Mouse (Mus musculus) MEL (cell line): Measurements from ENCODE around the gene 6430548M08Rik.

Source experiments
- CTCF ChIP-seq, 3 experiments: IDR thresholded peaks in 2 of 3; conservative IDR thresholded peaks in 1 of 3; 2 replicates each; pipeline ENCODE4 v1.5.1; 2011 to 2012; ENCODE audit warnings: low read length in 3 of 3, low read depth in 2 of 3, mild to moderate bottlenecking in 2 of 3, improper control_type of control experiment in 1 of 3, inconsistent platforms in 1 of 3, mixed read lengths in 1 of 3, moderate library complexity in 1 of 3; ENCODE audit not compliant: control insufficient read depth in 1 of 3, insufficient read depth in 1 of 3, poor library complexity in 1 of 3, severe bottlenecking in 1 of 3
- ETS1 ChIP-seq: IDR thresholded peaks from 2 replicates; pipeline ENCODE4 v1.6.1; 2012; ENCODE audit warnings: low read depth, mild to moderate bottlenecking, inconsistent platforms, low read length, improper control_type of control experiment, moderate library complexity
- KAT2A ChIP-seq: conservative IDR thresholded peaks from 2 replicates; pipeline ENCODE4 v1.6.1; 2012; ENCODE audit warnings: low read depth, low read length, improper control_type of control experiment, inconsistent platforms
- POLR2A ChIP-seq, 2 experiments: IDR thresholded peaks; 2 replicates each; pipeline ENCODE4 v1.6.1; 2011 to 2012; ENCODE audit warnings: low read length in 2 of 2, mild to moderate bottlenecking in 2 of 2, control low read depth in 1 of 2, improper control_type of control experiment in 1 of 2, low read depth in 1 of 2, moderate library complexity in 1 of 2; ENCODE audit not compliant: control insufficient read depth in 1 of 2, insufficient read depth in 1 of 2, poor library complexity in 1 of 2
- RAD21 ChIP-seq: IDR thresholded peaks from 2 replicates; pipeline ENCODE4 v1.6.1; 2011; ENCODE audit warnings: mild to moderate bottlenecking, low read depth, low read length, improper control_type of control experiment
- ZMIZ1 ChIP-seq: IDR thresholded peaks from 2 replicates; pipeline ENCODE4 v1.6.1; 2012; ENCODE audit warnings: low read depth, mild to moderate bottlenecking, inconsistent platforms, low read length, improper control_type of control experiment, moderate library complexity

DNA sequence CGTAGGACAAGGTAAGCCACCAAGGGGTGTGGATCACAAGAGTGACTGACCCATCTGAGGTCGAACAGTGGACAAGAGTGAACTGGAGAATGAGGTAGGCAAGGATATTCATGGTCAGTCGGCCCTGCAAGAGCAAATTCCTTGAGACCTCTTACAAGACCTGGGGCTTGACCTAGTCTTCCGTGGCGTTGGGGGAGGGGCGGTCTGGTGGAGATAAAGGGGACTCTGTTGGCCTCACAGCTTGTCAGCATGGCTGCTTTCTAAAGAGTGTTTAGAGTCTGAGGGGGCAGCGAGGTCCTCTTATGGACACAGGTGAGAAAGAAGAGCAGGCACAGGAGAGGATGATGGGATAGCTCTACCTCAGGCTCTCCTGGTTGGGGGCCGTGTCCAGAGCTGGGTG, 55.2 kb downstream of the 6430548M08Rik start:
- no peak for TF ChIP-seq RAD21
- no peak for TF ChIP-seq ETS1
- no peak for TF ChIP-seq KAT2A
- no peak for TF ChIP-seq CTCF (IDR thresholded peaks at IDR 0.05 in 2 of 3, conservative IDR thresholded peaks at IDR 0.05 in 1 of 3; ENCODE audit: control insufficient read depth in 1 of 3, insufficient read depth in 1 of 3, low read depth in 2 of 3, low read length in 3 of 3, poor library complexity in 1 of 3, severe bottlenecking in 1 of 3)
- TF ChIP-seq ZMIZ1 = no peak
- TF ChIP-seq POLR2A (IDR thresholded peaks at IDR 0.05; ENCODE audit: control insufficient read depth in 1 of 2, insufficient read depth in 1 of 2, low read depth in 1 of 2, low read length in 2 of 2, poor library complexity in 1 of 2) = no peak
